Mouse (Mus musculus) left cerebral cortex, postnatal 10 days (tissue): ENCODE data around the gene Nsg2. TPM values are rescaled to one million over a fixed set of nuclear protein-coding genes. Genes with fewer than 3 reads are reported as not detected.
"Not testable (repeated sequence)": the region's sequence is repeated elsewhere in the genome, so short reads cannot be mapped to it uniquely, and the experiment has no call there.

Experiments used
- DNase-seq, 2 experiments: peaks; one replicate each; pipeline ENCODE4 v3.0.0; 2021 to 2022; ENCODE audit warnings: low spot score in 2 of 2, mixed read lengths in 1 of 2; ENCODE audit errors: extremely low spot score in 1 of 2
- intact Hi-C: fragments of 180-260 bp; cut with DNase I; formaldehyde crosslinking; loops from one replicate; pipeline ENCODE4 v1.15.1; 2025
- total RNA-seq, 2 experiments: library from RNA; stranded (reverse); gene quantifications; 2 replicates each; pipeline ENCODE4 v1.2.3; 2021

Gene Nsg2
- 100 to 1,000 TPM; 873 to 894 TPM for total RNA-seq

DNA sequence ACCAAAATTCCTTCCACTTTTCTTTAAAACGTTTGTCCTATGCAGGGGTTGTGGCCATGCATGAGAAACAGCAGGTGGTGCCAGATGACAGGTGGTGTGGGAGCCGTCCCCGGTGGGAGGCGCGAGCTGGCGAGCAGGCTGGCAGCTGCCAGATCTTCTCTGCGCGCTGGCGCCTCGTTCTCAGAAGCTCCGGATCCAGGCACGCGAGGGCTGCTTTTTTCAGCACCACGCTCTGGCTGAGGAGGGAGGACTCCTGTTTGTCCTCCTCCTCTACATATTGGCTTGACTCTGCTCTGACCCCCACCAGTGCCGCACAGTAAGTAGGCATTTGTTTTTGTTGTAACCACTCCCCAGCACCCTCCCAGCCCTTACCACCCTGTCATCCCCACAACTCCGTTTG, at the start of gene Nsg2:
Gene Nsg2 (plus strand): TSS at position 183 of the 400 bp plus-strand sequence.
- intact Hi-C loops = loop anchor here (2.0 to 5.0 kb wide), 3 partner anchors 62 to 163 kb away; no protein-coding TSS in a partner anchor
- DNase-seq = peak; percentile 91

DNA sequence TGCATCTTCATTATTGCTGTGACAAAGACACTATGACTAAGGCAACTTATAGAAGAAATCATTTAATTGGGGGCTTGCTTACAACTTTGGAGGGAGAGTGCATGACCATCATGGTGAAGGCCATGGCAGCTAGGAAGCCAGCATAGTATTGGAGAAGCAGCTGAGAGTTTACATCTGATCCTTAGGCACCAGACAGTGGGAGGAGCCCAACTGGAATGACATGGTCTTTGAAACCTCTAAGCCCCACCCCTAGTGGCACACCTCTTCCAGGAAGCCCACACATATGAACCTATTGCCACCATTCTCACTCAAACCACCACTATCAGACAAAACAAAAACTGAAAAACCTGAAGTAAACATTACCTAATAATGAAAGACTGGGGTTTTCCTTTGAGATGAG, 40.2 kb upstream of the Nsg2 start:
- intact Hi-C loops = no loop called here

DNA sequence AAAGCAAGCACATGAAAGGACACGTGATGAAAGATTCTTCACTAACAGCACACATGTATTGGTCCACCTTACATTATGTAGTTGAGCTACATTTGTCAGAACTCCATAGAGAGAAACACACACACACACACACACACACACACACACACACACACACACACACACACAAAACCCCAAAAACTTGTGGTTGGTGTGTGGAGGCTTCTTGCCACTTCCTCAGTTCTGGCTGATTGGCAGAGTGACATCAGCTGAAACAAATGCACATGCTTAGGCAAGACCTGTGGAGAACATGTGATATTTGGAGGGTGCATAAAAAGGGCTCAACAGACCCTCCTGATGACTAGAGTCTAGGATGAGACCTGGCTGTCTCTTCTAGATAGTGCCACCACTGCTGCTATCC, 36.3 kb upstream of the Nsg2 start:
- DNase-seq = no peak
- intact Hi-C loops = no loop called here

More for the DNA sequence above, 40.2 kb upstream of the Nsg2 start:
- no peak for DNase-seq

- DNase-seq = peak in 1 of 2 experiments; percentile 29
- intact Hi-C loops = no loop called here
Observed at GRCm38 (mm10) chr11:31965256-31966134, 34.8 kb upstream of the Nsg2 start, which contains the start of gene 4930524B15Rik. 4930524B15Rik (plus strand) TSS chr11:31965592.

DNA sequence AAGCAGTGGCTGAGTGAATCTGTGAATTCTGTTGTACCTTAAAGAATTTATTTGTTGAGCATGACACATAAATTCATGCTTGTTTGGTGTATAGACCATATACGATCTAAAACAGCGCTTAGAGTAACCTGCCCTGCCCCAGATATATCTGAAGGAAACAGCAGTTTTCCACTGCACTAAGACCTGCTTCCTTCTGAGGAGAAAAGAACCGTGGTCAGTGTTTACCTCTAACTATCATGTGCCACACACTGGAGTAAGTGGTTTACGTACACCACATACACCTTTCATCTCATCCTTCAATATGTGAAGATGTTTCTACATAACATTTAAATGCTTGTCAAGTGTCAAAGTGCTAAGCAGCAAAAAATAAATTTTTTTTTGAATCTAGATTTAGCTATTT, 26.1 kb upstream of the Nsg2 start:
- no peak for DNase-seq
- intact Hi-C loops = no loop called here

- no peak for DNase-seq
- intact Hi-C loops = no loop called here
Observed at GRCm38 (mm10) chr11:31974826-31975225, 25.4 kb upstream of the Nsg2 start.

- intact Hi-C loops = no loop called here
Observed at GRCm38 (mm10) chr11:31975678-31976077, 24.6 kb upstream of the Nsg2 start.

GRCm38 (mm10) chr11:31976137-31976536, 24.1 kb upstream of the Nsg2 start:
- intact Hi-C loops = no loop called here

More at GRCm38 (mm10) chr11:31975678-31976077, 24.6 kb upstream of the Nsg2 start:
- no peak for DNase-seq

DNA sequence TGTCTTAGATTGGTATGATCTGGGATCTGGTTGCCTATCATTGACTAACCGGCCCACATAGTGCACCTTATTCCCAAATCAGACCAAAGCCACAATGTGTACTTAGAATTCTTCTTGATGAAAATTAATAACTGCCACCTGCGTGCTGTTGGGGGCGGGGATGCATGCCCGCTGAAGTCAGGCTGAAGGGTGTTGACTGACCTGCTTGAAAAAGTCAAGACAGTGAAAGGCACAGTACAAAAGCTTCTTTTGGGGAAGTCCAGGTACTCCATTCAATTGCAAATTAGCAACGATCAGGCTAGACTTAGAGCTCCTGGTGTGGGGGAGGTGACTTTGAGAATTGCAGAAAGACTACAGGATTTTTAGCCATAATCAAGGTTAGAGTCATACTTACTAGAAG, 20.2 kb upstream of the Nsg2 start:
- DNase-seq, intact Hi-C loops: not testable (repeated sequence)

More at GRCm38 (mm10) chr11:31976137-31976536, 24.1 kb upstream of the Nsg2 start:
- no peak for DNase-seq

DNA sequence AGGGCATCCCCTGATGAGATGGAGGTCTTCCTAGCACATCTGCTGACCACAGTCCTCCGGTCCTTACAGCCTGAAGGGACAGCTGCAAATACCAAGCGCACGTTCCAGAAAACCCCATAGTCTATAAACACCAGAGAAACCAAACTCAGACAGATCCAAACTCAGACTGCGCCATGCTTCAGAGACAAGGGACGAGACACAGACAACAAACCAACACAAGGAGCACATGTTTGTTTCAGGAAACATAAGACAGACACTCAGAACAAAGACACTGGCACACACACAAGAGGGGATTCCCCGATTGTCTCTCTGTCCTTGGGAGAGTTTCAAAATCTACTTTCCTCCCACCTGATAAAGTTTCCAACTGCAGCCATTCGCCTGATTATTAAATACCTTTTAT, 18.4 kb upstream of the Nsg2 start:
- no peak for DNase-seq

DNA sequence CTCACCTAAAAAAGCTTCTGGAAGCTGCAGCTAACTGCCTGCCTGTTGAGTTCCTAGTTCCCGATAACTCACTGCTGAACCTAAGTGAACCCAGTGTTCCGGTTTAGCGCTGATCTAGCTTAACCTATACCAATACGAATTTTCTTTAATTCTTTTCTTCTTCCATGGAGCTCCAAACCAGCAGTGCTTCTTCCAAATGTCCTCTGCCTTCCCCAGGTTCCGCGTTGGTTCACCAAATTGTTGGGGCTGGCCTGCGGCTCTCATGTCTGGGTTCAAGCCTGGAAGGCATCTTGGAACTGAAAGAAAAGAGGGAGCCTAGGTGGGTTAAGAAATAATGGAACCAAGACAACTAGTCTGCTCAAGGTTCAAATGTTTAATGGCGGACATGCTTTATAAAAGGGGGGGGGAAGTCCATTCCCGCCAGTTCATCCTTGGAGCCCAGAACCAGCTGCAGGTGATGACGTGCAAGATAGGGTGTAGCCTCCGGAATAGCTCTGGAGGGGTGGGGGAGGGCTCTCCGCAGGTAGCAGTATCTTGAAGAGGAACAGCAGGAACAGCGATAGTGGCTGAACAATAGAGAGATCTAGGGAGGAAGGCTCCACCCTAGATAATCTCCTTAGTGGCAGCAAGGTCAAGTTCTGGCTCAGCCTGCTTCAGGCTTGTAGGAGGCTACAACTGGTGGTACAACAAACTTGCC, 17.9 kb upstream of the Nsg2 start:
- intact Hi-C loops, DNase-seq: not testable (repeated sequence)

More for the DNA sequence above, 18.4 kb upstream of the Nsg2 start:
- intact Hi-C loops = no loop called here

GRCm38 (mm10) chr11:31983249-31983648, 17.0 kb upstream of the Nsg2 start:
- intact Hi-C loops = no loop called here
- DNase-seq = no peak

GRCm38 (mm10) chr11:31984786-31985185, 15.5 kb upstream of the Nsg2 start:
- DNase-seq = no peak
- intact Hi-C loops = no loop called here

- DNase-seq = no peak
- intact Hi-C loops = no loop called here
Observed at GRCm38 (mm10) chr11:31992535-31992934, 7.7 kb upstream of the Nsg2 start.

- no peak for DNase-seq
- intact Hi-C loops = loop anchor here (2.0 to 5.0 kb wide), 3 partner anchors 63 to 163 kb away; no protein-coding TSS in a partner anchor
Observed at GRCm38 (mm10) chr11:31999716-32000115, 547 bp upstream of the Nsg2 start.

GRCm38 (mm10) chr11:32001181-32001910, 1.1 kb downstream of the Nsg2 start:
- DNase-seq = peak in 1 of 2 experiments; percentile 22
- intact Hi-C loops = loop anchor here (2.0 to 5.0 kb wide), 3 partner anchors 61 to 161 kb away; no protein-coding TSS in a partner anchor

DNA sequence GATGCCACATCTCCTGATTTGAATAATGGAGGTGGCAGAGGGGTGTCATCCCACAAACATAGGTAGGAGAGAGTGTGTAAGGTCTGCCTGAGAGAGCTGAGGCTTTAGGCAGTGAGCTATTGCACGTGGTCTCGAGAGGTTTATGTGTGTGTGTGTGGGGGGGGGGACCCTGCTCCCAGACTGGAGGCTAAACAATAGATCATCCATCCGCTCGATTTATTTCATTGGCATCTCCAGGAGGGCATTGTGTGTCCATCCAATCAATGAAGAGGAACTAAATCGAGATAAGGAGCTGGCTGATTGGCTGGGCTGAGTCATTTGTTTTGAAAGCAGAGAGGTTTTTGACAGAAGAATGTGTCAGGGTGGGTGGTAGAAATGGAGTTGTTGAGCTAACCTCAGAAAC, 2.4 kb downstream of the Nsg2 start:
- intact Hi-C loops = loop anchor here (5.0 kb wide), 2 partner anchors 60 to 100 kb away; no protein-coding TSS in a partner anchor
- DNase-seq = peak; percentile 19 to 49

DNA sequence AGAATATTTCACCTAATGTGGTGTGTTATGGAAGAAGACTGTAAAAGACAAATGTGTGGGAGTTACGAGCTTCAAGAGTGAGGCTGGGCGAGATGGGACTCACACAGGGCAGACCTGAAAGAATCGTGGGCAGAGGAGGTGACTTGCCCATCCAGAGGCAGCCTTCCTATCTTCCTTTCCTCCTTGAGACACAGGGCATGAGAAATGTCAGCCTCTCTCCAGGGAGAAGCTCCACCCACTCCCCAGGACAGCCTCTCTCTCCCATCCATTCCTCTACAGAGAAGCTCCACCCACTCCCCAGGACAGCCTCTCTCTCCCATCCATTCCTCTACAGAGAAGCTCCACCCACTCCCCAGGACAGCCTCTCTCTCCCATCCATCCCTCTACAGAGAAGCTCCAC, 7.8 kb downstream of the Nsg2 start:
- DNase-seq, intact Hi-C loops: not testable (repeated sequence)

- no peak for DNase-seq
- intact Hi-C loops = no loop called here
Observed at GRCm38 (mm10) chr11:32008852-32009251, 8.6 kb downstream of the Nsg2 start.
